Mouse (Mus musculus) left cerebral cortex, postnatal 14 days (tissue): ENCODE measurements around the gene Bpi. TPM values are rescaled to one million over a fixed set of nuclear protein-coding genes. Genes with fewer than 3 reads are reported as not detected.

Experiments used
- microRNA-seq, 2 experiments: library from miRNA; unstranded; fragments of <30 nt; microRNA quantifications; one replicate each; pipeline ENCODE4 v1.2.0; 2022
- total RNA-seq, 2 experiments: library from RNA; stranded (reverse); gene quantifications; 2 replicates each; pipeline ENCODE4 v1.2.3; 2021

Gene Bpi
- total RNA-seq, 2 experiments from 2014 or later: not detected

Small RNAs within 50 kb of the gene (microRNA-seq; reads per million reads assigned to microRNA genes)
- gene Mir7685: 0 to 0.34 reads per million in 2 experiments

Other genes starting within 250 kb of the Bpi start
- 10 to 100 TPM; 16.9 to 19.8 TPM for gene Tti1, start 229.7 kb upstream of the Bpi start, total RNA-seq
- gene Rprd1b, start 229.6 kb upstream of the Bpi start, total RNA-seq: 10 to 100 TPM; 27.7 to 36.4 TPM
- gene Tgm2, start 111.7 kb upstream of the Bpi start, total RNA-seq: 1 to 10 TPM; 7.1 to 8.3 TPM
- gene D630003M21Rik, start 28.9 kb upstream of the Bpi start, total RNA-seq: 1 to 10 TPM; 3.8 to 4.8 TPM
- gene Lbp, start 48.4 kb downstream of the Bpi start, total RNA-seq: 1 to 10 TPM; 3.4 to 4.5 TPM
- 100 to 1,000 TPM; 568 to 604 TPM for gene Snhg11, start 117.5 kb downstream of the Bpi start, total RNA-seq
- gene Ralgapb, start 151.8 kb downstream of the Bpi start, total RNA-seq: 10 to 100 TPM; 93.1 to 93.2 TPM
- not detected for gene Adig, start 244.5 kb downstream of the Bpi start, total RNA-seq